Comparison of ENCODE assay signal across 45 mouse cellular contexts in the genomic region with DNA sequence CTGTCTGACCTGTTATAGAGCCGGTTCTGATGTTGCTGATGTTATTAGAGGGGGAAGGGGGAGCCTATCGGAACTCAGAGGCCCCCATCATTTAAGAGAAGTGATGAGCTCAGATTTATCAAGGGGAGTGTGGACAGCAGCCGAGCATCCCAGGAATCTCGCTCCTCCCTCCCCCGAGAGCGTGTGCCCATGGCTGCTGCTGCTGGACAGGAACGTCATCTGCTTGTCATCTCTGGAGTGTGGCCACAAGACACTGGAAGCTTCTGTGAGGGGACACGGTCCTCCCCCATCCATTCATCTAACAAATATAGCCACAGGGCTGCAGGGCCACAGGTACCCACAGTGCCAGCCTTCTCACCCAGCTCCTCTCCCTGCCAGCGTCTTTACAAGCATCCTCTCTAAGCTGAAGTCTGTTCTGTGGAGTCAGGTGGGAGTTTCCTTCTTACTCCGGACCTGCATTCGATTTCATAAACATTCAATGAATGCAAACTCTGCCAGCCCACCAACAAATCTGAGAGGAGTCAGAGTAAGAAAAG. TPM values are rescaled to one million over a fixed set of nuclear protein-coding genes. Genes with fewer than 3 reads are reported as not detected.
"Had no signal": no experiment of that assay in that cellular context is flagged by ENCODE, and none has a peak within 500 bp of the region (broad histone marks: within the 10 kb centered on the region; RNA-seq: fewer than 3 reads in every experiment).

No protein-coding gene starts in this region.

- H3K4me3 ChIP-seq: heart, embryonic 12.5 days; heart, embryonic 13.5 days; heart, embryonic 15.5 days; hindbrain, embryonic 10.5 days; hindbrain, embryonic 12.5 days; hindbrain, embryonic 13.5 days; hindbrain, embryonic 15.5 days; intestine, embryonic 15.5 days; kidney, embryonic 15.5 days; layer of hippocampus, adult 2 months; left cerebral cortex, adult 2 months had no signal

- ATAC-seq: hindbrain, embryonic 16.5 days; hindbrain, postnatal 0 days; inflammation-experienced regulatory T-cells, adult 6 months; intestine, embryonic 15.5 days; intestine, embryonic 16.5 days; intestine, postnatal 0 days had no signal

- H3K9ac ChIP-seq: heart, embryonic 12.5 days; heart, embryonic 13.5 days; heart, embryonic 15.5 days; hindbrain, embryonic 12.5 days; hindbrain, embryonic 13.5 days; hindbrain, embryonic 14.5 days; hindbrain, embryonic 15.5 days; intestine, embryonic 15.5 days; kidney, embryonic 15.5 days had no signal

- H3K27ac ChIP-seq: heart, embryonic 13.5 days; heart, embryonic 15.5 days; hindbrain, embryonic 10.5 days; hindbrain, embryonic 12.5 days; hindbrain, embryonic 13.5 days; hindbrain, embryonic 14.5 days; hindbrain, embryonic 15.5 days; hindbrain, postnatal 0 days; intestine, embryonic 15.5 days; kidney, embryonic 15.5 days; kidney, postnatal 0 days; layer of hippocampus, adult 2 months; left cerebral cortex, adult 2 months had no signal

- H3K27me3 ChIP-seq: hindbrain, embryonic 13.5 days; intestine, embryonic 15.5 days had no signal

- H3K36me3 ChIP-seq: hindbrain, embryonic 15.5 days had no signal

- DNase-seq: heart, postnatal 10 days; heart, postnatal 14 days; heart, postnatal 36 days; heart, postnatal 4 days; kidney, adult 11 months; kidney, adult 18-20 months; kidney, adult 2 months; kidney, adult 8-10 months; kidney, adult 9 months; kidney, postnatal 10 days; kidney, postnatal 14 days; kidney, postnatal 36 days; kidney, postnatal 4 days; layer of hippocampus, adult 9-11 months; layer of hippocampus, postnatal 36 days had no signal

- H3K4me2 ChIP-seq: heart, embryonic 11.5 days; heart, embryonic 12.5 days; heart, embryonic 13.5 days; heart, embryonic 15.5 days; hindbrain, embryonic 12.5 days; hindbrain, embryonic 13.5 days; hindbrain, embryonic 14.5 days; hindbrain, embryonic 15.5 days; intestine, embryonic 15.5 days; kidney, embryonic 15.5 days had no signal

- H3K9me3 ChIP-seq: heart, embryonic 12.5 days; heart, embryonic 13.5 days; heart, embryonic 15.5 days; hindbrain, embryonic 10.5 days; hindbrain, embryonic 12.5 days; hindbrain, embryonic 13.5 days; hindbrain, embryonic 15.5 days; intestine, embryonic 15.5 days; kidney, embryonic 15.5 days had no signal

RNA-seq across cellular contexts. Expression of a gene that starts 1.4 kb away (rescaled TPM):
- total RNA-seq: heart, postnatal 10 days; heart, postnatal 14 days; heart, postnatal 25 days; hematopoietic stem cell, adult 5-6 weeks; layer of hippocampus, adult 2 months; layer of hippocampus, postnatal 25 days; layer of hippocampus, postnatal 36 days had no signal
- polyA plus RNA-seq: heart, embryonic 11.5 days; heart, embryonic 12.5 days; heart, embryonic 13.5 days; heart, embryonic 14.5 days; heart, embryonic 15.5 days; heart, embryonic 16.5 days; hindbrain, embryonic 10.5 days; hindbrain, embryonic 11.5 days; hindbrain, embryonic 12.5 days; inflammation-experienced regulatory T-cells, adult 6 months; kidney, embryonic 14.5 days; kidney, embryonic 15.5 days; kidney, embryonic 16.5 days; large intestine, adult 2 months had no signal

RNA-seq across cellular contexts. Expression of a gene that starts 8.2 kb away (rescaled TPM):
- polyA plus RNA-seq: inflammation-experienced regulatory T-cells, adult 6 months had no signal

RNA-seq across cellular contexts. Expression of a gene that starts 14.8 kb away (rescaled TPM):
- total RNA-seq: heart, postnatal 25 days; heart, postnatal 36 days; hematopoietic stem cell, adult 5-6 weeks had no signal
- polyA plus RNA-seq: heart, embryonic 11.5 days; heart, embryonic 12.5 days; heart, embryonic 13.5 days; heart, embryonic 14.5 days; heart, embryonic 15.5 days; heart, embryonic 16.5 days; heart, postnatal 0 days; hindbrain, embryonic 10.5 days; hindbrain, embryonic 11.5 days; hindbrain, embryonic 12.5 days; hindbrain, embryonic 13.5 days; hindbrain, embryonic 14.5 days; hindbrain, embryonic 16.5 days; hindbrain, postnatal 0 days; inflammation-experienced regulatory T-cells, adult 6 months; intestine, embryonic 14.5 days; intestine, embryonic 15.5 days had no signal
